ENCODE assay signal across 8 mouse cellular contexts in genomic region chr2:155018762-155019641, GRCm38 (mm10). TPM values are rescaled to one million over a fixed set of nuclear protein-coding genes. Genes with fewer than 3 reads are reported as not detected.
DNase-seq lines count a peak whose midpoint lies in the region; ATAC-seq and TF ChIP-seq lines count a peak whose summit lies in the region.

No protein-coding gene starts in this region.

- intact Hi-C loops in heart, postnatal 25 days (cut with DNase I) = no loop called here

- H3K9ac ChIP-seq in MEL (ENCODE audit: control insufficient read depth, low read depth, low read length, poor library complexity, severe bottlenecking) = peak overlapping the region; percentile 82
- H3K9ac ChIP-seq in forebrain, embryonic 14.5 days (ENCODE audit: low read length) = peak overlapping the region; percentile 66
- H3K9ac ChIP-seq in lung, embryonic 15.5 days = peak overlapping the region; percentile 39

- TF ChIP-seq EP300 in MEL (IDR thresholded peaks at IDR 0.05; ENCODE audit: low read depth in 1 of 2, low read length in 2 of 2) = peak in 1 of 2 experiments; percentile 54; a peak in 2 of 4 replicates

- H3K27ac ChIP-seq in MEL (ENCODE audit: control insufficient read depth, low read depth, low read length) = peak overlapping the region; percentile 94
- peak overlapping the region; percentile 84 for H3K27ac ChIP-seq in forebrain, embryonic 14.5 days (ENCODE audit: low read depth, low read length)
- peak overlapping the region; percentile 79 for H3K27ac ChIP-seq in lung, embryonic 15.5 days

- no peaks in the 10 kb centered on the region; the same call in 1 of the 2 replicates for H3K79me2 ChIP-seq in MEL (ENCODE audit: control insufficient read depth, insufficient read depth, low read length, poor library complexity)

- no peak for TF ChIP-seq RAD21 in MEL (IDR thresholded peaks at IDR 0.05; ENCODE audit: low read depth, low read length)

- peaks cover 9 to 10% of the 10 kb centered on the region in 2 experiments for H3K4me1 ChIP-seq in MEL (ENCODE audit: control insufficient read depth in 1 of 2, insufficient read depth in 2 of 2, low read length in 2 of 2)
- peaks cover 6% of the 10 kb centered on the region; the same call in 1 of the 2 replicates for H3K4me1 ChIP-seq in forebrain, embryonic 14.5 days (ENCODE audit: control insufficient read depth, insufficient read depth, low read length)
- H3K4me1 ChIP-seq in lung, embryonic 15.5 days = peaks cover 5% of the 10 kb centered on the region; the same call in 1 of the 2 replicates

- DNase-seq in MEL (ENCODE audit: low read depth, low spot score) = peak; percentile 96
- DNase-seq in cerebellum, adult 11-12 months = peak; percentile 15
- DNase-seq in forebrain, embryonic 14.5 days (ENCODE audit: low spot score) = peak; percentile 91
- DNase-seq in heart, postnatal 25 days (ENCODE audit: low spot score) = peak; percentile 27
- DNase-seq in large intestine, adult 2 months (ENCODE audit: low read depth, low spot score) = peak; percentile 25
- DNase-seq in thymus, adult 18-20 months = peak; percentile 42 to 49

- peaks cover 0 to 3% of the 10 kb centered on the region in 2 experiments; a peak in 1 of 4 replicates for H3K27me3 ChIP-seq in MEL (ENCODE audit: control insufficient read depth in 1 of 2, insufficient read depth in 2 of 2, low read length in 2 of 2)
- no peaks in the 10 kb centered on the region for H3K27me3 ChIP-seq in forebrain, embryonic 14.5 days (replicated peaks; ENCODE audit: control insufficient read depth, insufficient read depth, low read length)
- no peaks in the 10 kb centered on the region for H3K27me3 ChIP-seq in lung, embryonic 15.5 days

- no peaks in the 10 kb centered on the region for H3K9me3 ChIP-seq in MEL (replicated peaks; ENCODE audit: insufficient read depth, low read length)
- no peaks in the 10 kb centered on the region for H3K9me3 ChIP-seq in forebrain, embryonic 14.5 days (replicated peaks; ENCODE audit: control insufficient read depth, low read length)
- H3K9me3 ChIP-seq in lung, embryonic 15.5 days = no peaks in the 10 kb centered on the region

- H3K4me3 ChIP-seq in MEL (ENCODE audit: control insufficient read depth in 1 of 2, insufficient read depth in 1 of 2, low read depth in 2 of 2, low read length in 2 of 2) = peak overlapping the region; percentile 71 to 75
- H3K4me3 ChIP-seq in forebrain, embryonic 14.5 days (ENCODE audit: low read depth, low read length) = peak overlapping the region; percentile 30
- H3K4me3 ChIP-seq in lung, embryonic 15.5 days = peak overlapping the region; percentile 45

- TF ChIP-seq CTCF in MEL (IDR thresholded peaks at IDR 0.05 in 2 of 3, conservative IDR thresholded peaks at IDR 0.05 in 1 of 3; ENCODE audit: control insufficient read depth in 1 of 3, insufficient read depth in 1 of 3, low read depth in 2 of 3, low read length in 3 of 3, poor library complexity in 1 of 3, severe bottlenecking in 1 of 3) = no peak; a peak in 1 of 6 replicates

- TF ChIP-seq POLR2A in MEL (IDR thresholded peaks at IDR 0.05; ENCODE audit: control insufficient read depth in 1 of 2, insufficient read depth in 1 of 2, low read depth in 1 of 2, low read length in 2 of 2, poor library complexity in 1 of 2) = peak in 1 of 2 experiments; percentile 68; a peak in 2 of 4 replicates

- peaks cover 0 to 2% of the 10 kb centered on the region in 2 experiments; a peak in 1 of 4 replicates for H3K36me3 ChIP-seq in MEL (ENCODE audit: control insufficient read depth in 1 of 2, insufficient read depth in 2 of 2, low read length in 2 of 2)
- no peaks in the 10 kb centered on the region for H3K36me3 ChIP-seq in forebrain, embryonic 14.5 days (ENCODE audit: control insufficient read depth, insufficient read depth, low read length)
- H3K36me3 ChIP-seq in lung, embryonic 15.5 days = no peaks in the 10 kb centered on the region

- peak; percentile 96 for ATAC-seq in forebrain, embryonic 14.5 days
- peak; percentile 93 for ATAC-seq in lung, embryonic 15.5 days (ENCODE audit: borderline replicate concordance, extremely low read depth, low FRiP score, low TSS enrichment)
- peak; percentile 82 for ATAC-seq in neutrophil, adult 5-6 weeks (ENCODE audit: extremely low read depth, insufficient number of reproducible peaks, low FRiP score, poor library complexity, severe bottlenecking)

- WGBS in forebrain, embryonic 14.5 days = under 1% methylated on average over 38 of the region's 38 CpGs
- WGBS in large intestine, adult 2 months = under 1% methylated on average over 38 of the region's 38 CpGs
- under 1% methylated on average over 38 of the region's 38 CpGs for whole genome bisulfite sequencing in lung, embryonic 15.5 days

- H3K4me2 ChIP-seq in forebrain, embryonic 14.5 days (ENCODE audit: low read length) = peak overlapping the region; percentile 62
- peak overlapping the region; percentile 89 for H3K4me2 ChIP-seq in lung, embryonic 15.5 days

TF ChIP-seq in MEL, 35 proteins besides CTCF, POLR2A, EP300 and RAD21 (continues in another document):
- TF ChIP-seq MAX (IDR thresholded peaks at IDR 0.05; ENCODE audit: low read length) (peak; percentile 42; the same call in 1 of the 2 replicates), NRF1 (IDR thresholded peaks at IDR 0.05; ENCODE audit: insufficient read depth, low read depth, low read length, poor library complexity, severe bottlenecking) (peak; percentile 74), MYB (IDR thresholded peaks at IDR 0.05; ENCODE audit: low read depth, low read length) (peak; percentile 49; the same call in 1 of the 2 replicates), TAL1 (IDR thresholded peaks at IDR 0.05; ENCODE audit: low read length) (no peak), NELFE (IDR thresholded peaks at IDR 0.05; ENCODE audit: low read depth, low read length) (peak; percentile 20), USF2 (IDR thresholded peaks at IDR 0.05; ENCODE audit: borderline replicate concordance in 1 of 2, insufficient read depth in 1 of 2, low read depth in 1 of 2, low read length in 2 of 2) (no peak), GATA1 (IDR thresholded peaks at IDR 0.05; ENCODE audit: low read depth, low read length) (no peak), ZMIZ1 (IDR thresholded peaks at IDR 0.05; ENCODE audit: low read depth, low read length) (peak; percentile 72), ZC3H11A (IDR thresholded peaks at IDR 0.05; ENCODE audit: low read depth, low read length) (no peak), SMC3 (IDR thresholded peaks at IDR 0.05; ENCODE audit: low read depth, low read length) (no peak), POLR2AphosphoS2 (IDR thresholded peaks at IDR 0.05; ENCODE audit: low read length) (peak; percentile 52; the same call in 1 of the 2 replicates), USF1 (IDR thresholded peaks at IDR 0.05; ENCODE audit: low read depth, low read length) (no peak), KAT2A (conservative IDR thresholded peaks at IDR 0.05; ENCODE audit: low read depth, low read length) (no peak), BHLHE40 (IDR thresholded peaks at IDR 0.05; ENCODE audit: borderline replicate concordance, low read depth, low read length) (no peak), ELF1 (IDR thresholded peaks at IDR 0.05; ENCODE audit: low read depth, low read length) (no peak), E2F4 (IDR thresholded peaks at IDR 0.05; ENCODE audit: borderline replicate concordance, low read depth, low read length) (peak; percentile 57; the same call in 1 of the 2 replicates), CHD1 (IDR thresholded peaks at IDR 0.05; ENCODE audit: low read depth, low read length) (no peak), HCFC1 (IDR thresholded peaks at IDR 0.05; ENCODE audit: low read depth, low read length) (peak; percentile 22; the same call in 1 of the 2 replicates), JUND (IDR thresholded peaks at IDR 0.05; ENCODE audit: low read depth, low read length) (no peak), ZKSCAN1 (IDR thresholded peaks at IDR 0.05; ENCODE audit: low read depth, low read length) (no peak), MAFK (IDR thresholded peaks at IDR 0.05; ENCODE audit: borderline replicate concordance, low read depth, low read length) (no peak), ZNF384 (IDR thresholded peaks at IDR 0.05; ENCODE audit: low read depth, low read length) (0 out of 2 replicates have a peak, but pooled peaks have one; percentile 47), UBTF (IDR thresholded peaks at IDR 0.05; ENCODE audit: borderline replicate concordance, insufficient read depth, low read depth, low read length) (no peak), CHD2 (IDR thresholded peaks at IDR 0.05; ENCODE audit: low read length) (no peak), TBP (IDR thresholded peaks at IDR 0.05; ENCODE audit: low read depth, low read length) (peak; percentile 60; the same call in 1 of the 2 replicates), POLR2AphosphoS5 (IDR thresholded peaks at IDR 0.05; ENCODE audit: borderline replicate concordance, low read depth, low read length) (no peak), MXI1 (IDR thresholded peaks at IDR 0.05; ENCODE audit: low read depth, low read length) (peak; percentile 69), MAZ (IDR thresholded peaks at IDR 0.05; ENCODE audit: low read depth, low read length) (peak; percentile 71), ETS1 (IDR thresholded peaks at IDR 0.05; ENCODE audit: low read depth, low read length) (peak; percentile 38; the same call in 1 of the 2 replicates), MYC (IDR thresholded peaks at IDR 0.05; ENCODE audit: low read depth, low read length) (no peak)

RNA-seq across cellular contexts. Expression of gene Gm14226, which starts 0.9 kb away (rescaled TPM):
- 0.08 and 0.13 TPM in 2 replicates for total RNA-seq in MEL (2012; rRNA removed)
- under 1 TPM in 1 of 2 experiments, not detected in 1; 0.07 TPM for polyA plus RNA-seq in MEL (2012; ENCODE audit: insufficient read depth in 1 of 2, insufficient read length in 2 of 2, low read depth in 1 of 2, low replicate concordance in 2 of 2, missing spikeins in 1 of 2)
- not detected in 2 replicates for polyA plus RNA-seq in forebrain, embryonic 14.5 days (2014; fragmentation: Nextera tagmentation; extraction: Ambion mirVana)
- total RNA-seq in heart, postnatal 25 days (2021) = under 1 TPM; 0.13 to 0.17 TPM
- 0.04 and 0.05 TPM in 2 replicates for polyA plus RNA-seq in large intestine, adult 2 months (2012; rRNA removed)
- 0.29 TPM in 2 replicates for polyA plus RNA-seq in lung, embryonic 15.5 days (2015; fragmentation: Nextera tagmentation; extraction: Ambion mirVana)
- total RNA-seq in neutrophil, adult 5-6 weeks (2017) = not detected in 2 replicates

RNA-seq across cellular contexts. Expression of gene Ahcy, which starts 55.3 kb away (rescaled TPM):
- 255 and 325 TPM in 2 replicates for total RNA-seq in MEL (2012; rRNA removed)
- polyA plus RNA-seq in MEL (2012; ENCODE audit: insufficient read depth in 1 of 2, insufficient read length in 2 of 2, low read depth in 1 of 2, low replicate concordance in 2 of 2, missing spikeins in 1 of 2) = 1,000 to 10,000 TPM in 1 of 2 experiments, 100 to 1,000 TPM in 1; 364 to 5,082 TPM
- 53.4 and 60.8 TPM in 2 replicates for polyA plus RNA-seq in forebrain, embryonic 14.5 days (2014; fragmentation: Nextera tagmentation; extraction: Ambion mirVana)
- 10 to 100 TPM; 10.9 to 11.3 TPM for total RNA-seq in heart, postnatal 25 days (2021)
- 139 and 157 TPM in 2 replicates for polyA plus RNA-seq in large intestine, adult 2 months (2012; rRNA removed)
- polyA plus RNA-seq in lung, embryonic 15.5 days (2015; fragmentation: Nextera tagmentation; extraction: Ambion mirVana) = 61.9 and 62.3 TPM in 2 replicates
- 16.5 and 19.0 TPM in 2 replicates for total RNA-seq in neutrophil, adult 5-6 weeks (2017)

Comparison
In these comparisons a context has a peak if more than half of its experiments do, and no peak if none do; other contexts are left out.
1. Peak in every context shown above with its lines: DNase-seq, ATAC-seq, H3K4me3 ChIP-seq and H3K27ac ChIP-seq.
2. DNase-seq: peak in every context shown above with its lines; median percentile 96 in MEL; 91 in forebrain, embryonic 14.5 days; 46 in thymus, adult 18-20 months; 27 in heart, postnatal 25 days; 25 in large intestine, adult 2 months; 15 in cerebellum, adult 11-12 months.